Mouse (Mus musculus): ENCODE data around the gene Stxbp3.

Gene Stxbp3

GRCm38 (mm10) chr3:108767416-108767815 is 72.9 kb downstream of the Stxbp3 start:
- no peak for DNase-seq (ENCODE audit: extremely low spot score, low read depth, low spot score)

- no peak for DNase-seq (ENCODE audit: extremely low spot score, low read depth, low spot score)
Measured at GRCm38 (mm10) chr3:108766943-108767342, 73.4 kb downstream of the Stxbp3 start.

GRCm38 (mm10) chr3:108765476-108765875 is 74.8 kb downstream of the Stxbp3 start:
- DNase-seq (ENCODE audit: extremely low spot score, low read depth, low spot score): no peak

GRCm38 (mm10) chr3:108764976-108765375 is 75.3 kb downstream of the Stxbp3 start:
- no peak for DNase-seq (ENCODE audit: extremely low spot score, low read depth, low spot score)

GRCm38 (mm10) chr3:108763691-108764090 is 76.6 kb downstream of the Stxbp3 start:
- DNase-seq (ENCODE audit: extremely low spot score, low read depth, low spot score): no peak

- no peak for DNase-seq (ENCODE audit: extremely low spot score, low read depth, low spot score)
Measured at GRCm38 (mm10) chr3:108762597-108763111, 77.7 kb downstream of the Stxbp3 start.

- DNase-seq (ENCODE audit: extremely low spot score, low read depth, low spot score): no peak
Measured at GRCm38 (mm10) chr3:108759566-108760420, 80.5 kb downstream of the Stxbp3 start.

GRCm38 (mm10) chr3:108757570-108757969 is 82.8 kb downstream of the Stxbp3 start:
- no peak for DNase-seq (ENCODE audit: extremely low spot score, low read depth, low spot score)

- DNase-seq (ENCODE audit: extremely low spot score, low read depth, low spot score): no peak
Measured at GRCm38 (mm10) chr3:108756131-108756530, 84.2 kb downstream of the Stxbp3 start.

- no peak for DNase-seq (ENCODE audit: extremely low spot score, low read depth, low spot score)
Measured at GRCm38 (mm10) chr3:108755542-108755941, 84.8 kb downstream of the Stxbp3 start.

GRCm38 (mm10) chr3:108754541-108754940 is 85.8 kb downstream of the Stxbp3 start:
- no peak for DNase-seq (ENCODE audit: extremely low spot score, low read depth, low spot score)

GRCm38 (mm10) chr3:108751691-108752090 is 88.6 kb downstream of the Stxbp3 start:
- no peak for DNase-seq (ENCODE audit: extremely low spot score, low read depth, low spot score)

- DNase-seq (ENCODE audit: extremely low spot score, low read depth, low spot score): no peak
Measured at GRCm38 (mm10) chr3:108751061-108751460, 89.3 kb downstream of the Stxbp3 start.

- DNase-seq (ENCODE audit: extremely low spot score, low read depth, low spot score): no peak
Measured at GRCm38 (mm10) chr3:108744060-108744459, 96.3 kb downstream of the Stxbp3 start.

Measured in hindlimb bud, embryonic 11.5 days (tissue).